Mouse (Mus musculus) lung, adult 2 months (tissue): Measurements from ENCODE around the gene Baiap2l1. TPM values are rescaled to one million over a fixed set of nuclear protein-coding genes. Genes with fewer than 3 reads are reported as not detected.
"Not testable (repeated sequence)": the region's sequence is repeated elsewhere in the genome, so short reads cannot be mapped to it uniquely, and the experiment has no call there.

Experiments
- DNase-seq: peaks from one replicate; pipeline ENCODE4 v3.0.0; 2022
- H3K4me1 ChIP-seq: fragments of 200-500 bp; 2 replicates; pipeline ENCODE4 v1.6.1; 2011; ENCODE audit warnings: low read length; ENCODE audit not compliant: control insufficient read depth, insufficient read depth
- H3K4me3 ChIP-seq: fragments of 200-500 bp; replicated peaks from 2 replicates; pipeline ENCODE3; 2011; ENCODE audit warnings: low read depth, mild to moderate bottlenecking, control low read depth, low read length; ENCODE audit errors: extremely low read depth
- CTCF ChIP-seq: fragments of 200-500 bp; IDR thresholded peaks from 2 replicates; pipeline ENCODE4 v1.5.1; 2011; ENCODE audit warnings: mild to moderate bottlenecking, low read length, control low read depth; ENCODE audit not compliant: insufficient read depth
- POLR2A ChIP-seq: fragments of 200-500 bp; IDR thresholded peaks from 2 replicates; pipeline ENCODE4 v1.6.1; 2011; ENCODE audit warnings: low read depth, mild to moderate bottlenecking, control low read depth, low read length, borderline replicate concordance; ENCODE audit errors: extremely low read depth
- WGBS: fragments of 180-500 bp; shearing (Covaris S2); methylation state at CpG from one replicate; pipeline ENCODE4 v1.1.7; 2018; 5-methylcytosine and 5-hydroxymethylcytosine counted together
- polyA plus RNA-seq: library from polyadenylated mRNA; depleted of rRNA; stranded (reverse); fragments of >200 nt; gene quantifications from 2 replicates; pipeline ENCODE4 v1.2.3, GENCODE M21; 2012

Gene Baiap2l1
- polyA plus RNA-seq, 1 experiment: 20.4 TPM

- 12% methylated on average over 17 of the region's 17 CpGs for WGBS
- Histone ChIP-seq H3K4me1 (peaks cover 4% of the 10 kb centered on the region; the same call in 1 of the 2 replicates), H3K4me3 (peak overlapping the region; percentile 72)
- no peak for TF ChIP-seq CTCF
- no peak for TF ChIP-seq POLR2A
- no peak for DNase-seq
Observed at GRCm38 (mm10) chr5:144356776-144357455, 996 bp downstream of the Baiap2l1 start.

GRCm38 (mm10) chr5:144352250-144353047 lies 5.5 kb downstream of the Baiap2l1 start:
- DNase-seq: no peak
- Histone ChIP-seq H3K4me1 (no peaks in the 10 kb centered on the region; the same call in 1 of the 2 replicates), H3K4me3 (no peak overlapping the region)
- WGBS: 74% methylated on average over 9 of the region's 9 CpGs
- TF ChIP-seq POLR2A: no peak
- TF ChIP-seq CTCF: no peak

- H3K4me3 ChIP-seq: no peak overlapping the region
- no peak for DNase-seq
- H3K4me1 ChIP-seq: no peaks in the 10 kb centered on the region; the same call in 1 of the 2 replicates
- 33% methylated on average over 8 of the region's 8 CpGs for WGBS
- no peak for TF ChIP-seq POLR2A
- no peak for TF ChIP-seq CTCF
Observed at GRCm38 (mm10) chr5:144351185-144351584, 6.7 kb downstream of the Baiap2l1 start.

GRCm38 (mm10) chr5:144344592-144344991 lies 13.3 kb downstream of the Baiap2l1 start:
- TF ChIP-seq POLR2A: no peak
- no peak for TF ChIP-seq CTCF
- Histone ChIP-seq H3K4me1 (peaks cover 3% of the 10 kb centered on the region), H3K4me3 (no peak overlapping the region)
- DNase-seq: no peak
- WGBS: 44% methylated on average over 6 of the region's 6 CpGs

GRCm38 (mm10) chr5:144341085-144341484 lies 16.8 kb downstream of the Baiap2l1 start:
- TF ChIP-seq POLR2A (no peak), CTCF (no peak)
- no peak for DNase-seq
- H3K4me3 ChIP-seq: no peak overlapping the region
- WGBS: 64% methylated on average over 1 of the region's 1 CpGs
- H3K4me1 ChIP-seq: peaks cover 6% of the 10 kb centered on the region

- Histone ChIP-seq H3K4me3 (no peak overlapping the region), H3K4me1 (peaks cover 6% of the 10 kb centered on the region)
- WGBS: 60% methylated on average over 1 of the region's 1 CpGs
- no peak for DNase-seq
- no peak for TF ChIP-seq POLR2A
- no peak for TF ChIP-seq CTCF
Observed at GRCm38 (mm10) chr5:144338787-144339186, 19.1 kb downstream of the Baiap2l1 start.

- H3K4me1 ChIP-seq, H3K4me3 ChIP-seq, DNase-seq: not testable (repeated sequence)
- 49% methylated on average over 6 of the region's 6 CpGs for WGBS
Observed at GRCm38 (mm10) chr5:144335357-144335756, 22.6 kb downstream of the Baiap2l1 start.

GRCm38 (mm10) chr5:144334010-144334409 lies 23.9 kb downstream of the Baiap2l1 start:
- 68% methylated on average over 11 of the region's 11 CpGs for WGBS
- peaks cover 3% of the 10 kb centered on the region; the same call in 1 of the 2 replicates for H3K4me1 ChIP-seq
- TF ChIP-seq POLR2A: no peak
- no peak for TF ChIP-seq CTCF
- no peak overlapping the region for H3K4me3 ChIP-seq
- DNase-seq: no peak

- no peak overlapping the region for H3K4me3 ChIP-seq
- no peak for DNase-seq
- TF ChIP-seq CTCF (no peak), POLR2A (no peak)
- H3K4me1 ChIP-seq: peaks cover 7% of the 10 kb centered on the region
- 85% methylated on average over 3 of the region's 3 CpGs for WGBS
Observed at GRCm38 (mm10) chr5:144322717-144323116, 35.2 kb downstream of the Baiap2l1 start.

- Histone ChIP-seq H3K4me3 (no peak overlapping the region), H3K4me1 (peaks cover 7% of the 10 kb centered on the region)
- WGBS: 35% methylated on average over 7 of the region's 7 CpGs
- no peak for TF ChIP-seq CTCF
- TF ChIP-seq POLR2A: no peak
- DNase-seq: no peak
Observed at GRCm38 (mm10) chr5:144321681-144322080, 36.2 kb downstream of the Baiap2l1 start.
